Mouse (Mus musculus) neural tube, embryonic 13.5 days (tissue): ENCODE measurements around the gene Rxrb. TPM values are rescaled to one million over a fixed set of nuclear protein-coding genes. Genes with fewer than 3 reads are reported as not detected.

Source experiments
- ATAC-seq: fragments of 200-750 bp; cut with Nextera tagmentation; 2 replicates; pipeline ENCODE4 v1.8.0; 2017; ENCODE audit warnings: low read depth, mild to moderate bottlenecking, moderate TSS enrichment, moderate library complexity
- H3K27ac ChIP-seq: fragments of 300-500 bp; sonication (generic); replicated peaks from 2 replicates; pipeline ENCODE4 v1.5.1; 2015; ENCODE audit warnings: moderate library complexity, mild to moderate bottlenecking, inconsistent platforms
- H3K27me3 ChIP-seq: fragments of 300-500 bp; sonication (generic); 2 replicates; pipeline ENCODE4 v1.6.1; 2015; ENCODE audit warnings: mild to moderate bottlenecking, inconsistent platforms
- H3K36me3 ChIP-seq: fragments of 300-500 bp; sonication (generic); 2 replicates; pipeline ENCODE4 v1.6.1; 2015; ENCODE audit warnings: mild to moderate bottlenecking, inconsistent platforms
- H3K4me1 ChIP-seq: fragments of 300-500 bp; sonication (generic); replicated peaks from 2 replicates; pipeline ENCODE4 v1.6.1; 2015; ENCODE audit warnings: inconsistent platforms
- H3K4me2 ChIP-seq: fragments of 300-500 bp; sonication (generic); 2 replicates; pipeline ENCODE4 v1.6.1; 2015; ENCODE audit warnings: inconsistent platforms, mild to moderate bottlenecking, moderate library complexity
- H3K4me3 ChIP-seq: fragments of 300-500 bp; sonication (generic); 2 replicates; pipeline ENCODE4 v1.5.1; 2015; ENCODE audit warnings: mild to moderate bottlenecking, inconsistent platforms
- H3K9ac ChIP-seq: fragments of 300-500 bp; sonication (generic); 2 replicates; pipeline ENCODE4 v1.6.1; 2015; ENCODE audit warnings: moderate library complexity, mild to moderate bottlenecking, inconsistent platforms
- H3K9me3 ChIP-seq: fragments of 300-500 bp; sonication (generic); 2 replicates; pipeline ENCODE4 v1.6.1; 2016; ENCODE audit warnings: inconsistent platforms
- WGBS: fragments of 180-500 bp; shearing (Covaris S2); methylation state at CpG from one replicate; pipeline ENCODE4 v1.1.7; 2015; 5-methylcytosine and 5-hydroxymethylcytosine counted together
- polyA plus RNA-seq: library from polyadenylated mRNA; unstranded; fragments of >200 nt; fragmentation: Nextera tagmentation; extraction: Ambion mirVana; gene quantifications from 2 replicates; pipeline ENCODE4 v1.2.1, GENCODE M21; 2015

The Rxrb gene
- polyA plus RNA-seq, 1 experiment from 2014 or later: 57.5 TPM

DNA sequence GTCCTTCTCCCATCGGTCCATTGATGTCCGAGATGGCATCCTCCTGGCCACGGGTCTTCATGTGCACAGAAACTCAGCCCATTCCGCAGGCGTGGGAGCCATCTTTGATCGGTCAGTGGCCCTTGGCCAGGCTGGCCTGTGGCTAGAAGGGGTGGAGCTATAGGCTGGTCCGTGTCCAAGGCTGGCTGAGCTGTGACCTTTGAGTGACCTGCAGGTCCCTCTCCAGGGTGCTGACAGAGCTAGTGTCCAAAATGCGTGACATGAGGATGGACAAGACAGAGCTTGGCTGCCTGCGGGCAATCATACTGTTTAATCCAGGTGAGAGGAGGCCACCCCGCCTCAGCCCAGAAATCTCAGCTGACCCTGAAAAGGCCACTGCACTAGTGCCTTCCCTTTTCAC lies 5.0 kb downstream of the Rxrb start:
- WGBS: 70% methylated on average over 10 of the region's 10 CpGs
- Histone ChIP-seq H3K4me2 (no peak overlapping the region), H3K4me1 (peaks cover 62% of the 10 kb centered on the region), H3K9me3 (no peaks in the 10 kb centered on the region), H3K36me3 (peaks cover 47% of the 10 kb centered on the region), H3K27ac (no peak overlapping the region), H3K27me3 (no peaks in the 10 kb centered on the region), H3K4me3 (no peak overlapping the region), H3K9ac (no peak overlapping the region)
- ATAC-seq: no peak

- Histone ChIP-seq H3K27ac (no peak overlapping the region), H3K4me2 (no peak overlapping the region), H3K4me3 (no peak overlapping the region), H3K9ac (no peak overlapping the region; the same call in 1 of the 2 replicates), H3K4me1 (peaks cover 64% of the 10 kb centered on the region), H3K36me3 (peaks cover 47% of the 10 kb centered on the region), H3K27me3 (no peaks in the 10 kb centered on the region), H3K9me3 (no peaks in the 10 kb centered on the region)
- no peak for ATAC-seq
- 89% methylated on average over 7 of the region's 7 CpGs for WGBS
Measured at GRCm38 (mm10) chr17:34037241-34037640, 5.6 kb downstream of the Rxrb start.

GRCm38 (mm10) chr17:34038440-34038839 lies 6.8 kb downstream of the Rxrb start:
- 0 out of 2 replicates have a peak overlapping the region, but pooled peaks have one; percentile 18 for H3K27ac ChIP-seq
- H3K4me2 ChIP-seq: peak overlapping the region; percentile 62
- H3K9me3 ChIP-seq: no peaks in the 10 kb centered on the region
- H3K36me3 ChIP-seq: peaks cover 47% of the 10 kb centered on the region
- H3K9ac ChIP-seq: peak overlapping the region; percentile 67
- 10% methylated on average over 17 of the region's 21 CpGs for WGBS
- H3K4me1 ChIP-seq: peaks cover 52% of the 10 kb centered on the region
- peak; percentile 40 for ATAC-seq
- no peaks in the 10 kb centered on the region for H3K27me3 ChIP-seq
- H3K4me3 ChIP-seq: peak overlapping the region; percentile 28

GRCm38 (mm10) chr17:34038878-34039561 lies 7.4 kb downstream of the Rxrb start, which contains the start of gene Col11a2:
Gene Col11a2, plus strand, starts transcription at chr17:34039437.
- H3K4me2 ChIP-seq: peak within 1 kb of the TSS; percentile 62
- peak; percentile 75 for ATAC-seq
- peaks cover 46% of the 10 kb centered on the region for H3K4me1 ChIP-seq
- H3K4me3 ChIP-seq: peak within 1 kb of the TSS; percentile 28
- peak within 1 kb of the TSS; percentile 67 for H3K9ac ChIP-seq
- H3K27me3 ChIP-seq: no peaks in the 10 kb centered on the region
- 0 out of 2 replicates have a peak within 1 kb of the TSS, but pooled peaks have one; percentile 18 for H3K27ac ChIP-seq
- WGBS: 4% methylated on average over 28 of the region's 28 CpGs
- peaks cover 42% of the 10 kb centered on the region for H3K36me3 ChIP-seq
- H3K9me3 ChIP-seq: no peaks in the 10 kb centered on the region

GRCm38 (mm10) chr17:34039562-34040450 lies 8.2 kb downstream of the Rxrb start:
- H3K27me3 ChIP-seq: no peaks in the 10 kb centered on the region
- peaks cover 43% of the 10 kb centered on the region for H3K4me1 ChIP-seq
- 22% methylated on average over 17 of the region's 17 CpGs for WGBS
- H3K4me3 ChIP-seq: peak overlapping the region; percentile 28
- peak; percentile 8; the same call in 1 of the 2 replicates for ATAC-seq
- H3K36me3 ChIP-seq: peaks cover 34% of the 10 kb centered on the region
- H3K9me3 ChIP-seq: no peaks in the 10 kb centered on the region
- H3K9ac ChIP-seq: peak overlapping the region; percentile 67
- H3K4me2 ChIP-seq: peak overlapping the region; percentile 62
- H3K27ac ChIP-seq: no peak overlapping the region

GRCm38 (mm10) chr17:34045941-34046340 lies 14.3 kb downstream of the Rxrb start:
- Histone ChIP-seq H3K4me3 (no peak overlapping the region), H3K9ac (no peak overlapping the region), H3K27me3 (no peaks in the 10 kb centered on the region), H3K36me3 (peaks cover 11% of the 10 kb centered on the region), H3K4me1 (peaks cover 9% of the 10 kb centered on the region; the same call in 1 of the 2 replicates), H3K9me3 (no peaks in the 10 kb centered on the region; the same call in 1 of the 2 replicates), H3K27ac (no peak overlapping the region), H3K4me2 (no peak overlapping the region)
- WGBS: 79% methylated on average over 14 of the region's 14 CpGs
- ATAC-seq: no peak

DNA sequence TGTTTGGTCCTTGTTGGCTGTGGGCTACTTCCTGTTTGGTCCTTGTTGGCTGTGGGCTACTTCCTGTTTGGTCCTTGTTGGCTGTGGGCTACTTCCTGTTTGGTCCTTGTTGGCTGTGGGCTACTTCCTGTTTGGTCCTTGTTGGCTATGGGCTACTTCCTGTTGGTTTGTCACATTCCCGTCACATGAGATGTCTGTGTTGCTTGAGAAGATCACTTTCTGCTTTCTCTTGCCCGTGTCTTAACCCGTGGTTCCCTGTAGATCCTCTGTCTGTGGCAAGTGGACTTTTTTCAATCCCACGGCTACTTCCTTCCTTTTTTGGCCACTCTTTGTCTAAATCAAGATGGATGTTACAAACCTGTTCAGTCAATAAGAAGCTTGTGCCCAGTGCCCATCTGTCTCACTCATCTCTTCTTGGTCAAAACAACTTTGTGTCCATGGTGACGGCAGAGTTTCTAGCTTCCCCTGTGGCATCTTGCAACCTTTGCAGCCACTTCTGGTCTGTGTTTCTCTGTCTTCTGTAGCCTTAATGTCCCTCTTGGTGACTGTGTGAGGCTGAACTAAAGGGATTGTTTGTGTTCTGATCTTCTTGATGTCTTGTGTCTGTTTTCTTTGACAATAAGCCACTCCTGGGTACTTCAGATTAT lies 15.9 kb downstream of the Rxrb start:
- H3K9me3 ChIP-seq: no peaks in the 10 kb centered on the region; the same call in 1 of the 2 replicates
- H3K4me1 ChIP-seq: no peaks in the 10 kb centered on the region
- ATAC-seq: no peak
- no peak overlapping the region for H3K9ac ChIP-seq
- H3K27me3 ChIP-seq: no peaks in the 10 kb centered on the region
- no peak overlapping the region for H3K4me3 ChIP-seq
- H3K27ac ChIP-seq: no peak overlapping the region
- peaks cover 13% of the 10 kb centered on the region for H3K36me3 ChIP-seq
- 94% methylated on average over 5 of the region's 5 CpGs for WGBS
- H3K4me2 ChIP-seq: no peak overlapping the region

- Histone ChIP-seq H3K27ac (no peak overlapping the region), H3K4me1 (no peaks in the 10 kb centered on the region), H3K9ac (no peak overlapping the region), H3K4me3 (no peak overlapping the region), H3K27me3 (no peaks in the 10 kb centered on the region), H3K4me2 (no peak overlapping the region), H3K9me3 (no peaks in the 10 kb centered on the region), H3K36me3 (peaks cover 27% of the 10 kb centered on the region; the same call in 1 of the 2 replicates)
- no peak for ATAC-seq
- 82% methylated on average over 7 of the region's 7 CpGs for WGBS
Measured at GRCm38 (mm10) chr17:34057224-34057623, 25.6 kb downstream of the Rxrb start.

GRCm38 (mm10) chr17:34068864-34069263 lies 37.3 kb downstream of the Rxrb start:
- no peak overlapping the region for H3K4me2 ChIP-seq
- H3K4me1 ChIP-seq: no peaks in the 10 kb centered on the region
- H3K9me3 ChIP-seq: no peaks in the 10 kb centered on the region
- no peaks in the 10 kb centered on the region for H3K27me3 ChIP-seq
- no peak overlapping the region for H3K27ac ChIP-seq
- H3K4me3 ChIP-seq: no peak overlapping the region
- ATAC-seq: no peak
- no peak overlapping the region for H3K9ac ChIP-seq
- H3K36me3 ChIP-seq: peaks cover 10% of the 10 kb centered on the region; the same call in 1 of the 2 replicates
- WGBS: 53% methylated on average over 3 of the region's 3 CpGs

DNA sequence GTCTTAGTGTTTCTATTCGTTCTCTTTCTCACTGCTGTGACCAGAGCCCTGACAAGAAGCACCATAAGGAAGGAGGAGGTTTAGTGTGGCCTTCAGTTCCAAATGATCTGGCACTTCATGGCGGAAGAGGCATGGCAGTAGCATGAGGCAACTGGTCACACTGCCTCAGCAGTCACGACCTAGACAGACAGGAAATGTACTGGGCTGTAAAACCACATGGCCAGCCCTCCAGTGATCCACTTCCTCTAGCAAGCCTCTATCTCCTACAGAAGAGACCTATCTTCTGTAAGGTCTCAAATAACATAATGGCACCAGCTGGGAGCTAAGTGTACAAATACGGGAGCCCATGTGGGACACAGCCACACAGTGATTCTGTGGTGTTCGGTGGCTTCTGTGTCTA lies 40.5 kb downstream of the Rxrb start:
- WGBS: 71% methylated on average over 5 of the region's 5 CpGs
- no peaks in the 10 kb centered on the region for H3K9me3 ChIP-seq

DNA sequence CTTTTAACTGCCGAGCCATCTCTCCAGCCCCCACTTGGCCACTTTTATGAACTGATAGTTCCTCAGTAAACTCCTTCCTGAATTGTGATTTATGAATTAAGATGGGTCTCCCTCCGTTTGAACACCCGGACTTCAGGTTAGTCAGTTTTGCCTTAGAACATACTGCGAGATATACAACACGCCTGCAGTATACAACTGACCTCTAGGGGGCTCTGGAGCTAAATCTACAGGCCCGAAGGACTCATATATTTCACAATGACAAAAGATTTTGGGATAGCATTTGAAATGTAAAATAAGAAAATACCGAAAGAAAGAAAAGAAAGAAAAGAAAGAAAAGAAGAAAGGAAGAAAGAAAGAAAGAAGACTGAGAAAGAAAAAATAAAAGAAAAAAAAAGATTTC lies 43.7 kb downstream of the Rxrb start:
- ATAC-seq: no peak

More for the DNA sequence above, 40.5 kb downstream of the Rxrb start:
- H3K4me2 ChIP-seq: no peak overlapping the region
- H3K27me3 ChIP-seq: peaks cover 14% of the 10 kb centered on the region
- no peak overlapping the region for H3K27ac ChIP-seq
- no peak overlapping the region for H3K9ac ChIP-seq
- no peaks in the 10 kb centered on the region for H3K36me3 ChIP-seq
- no peaks in the 10 kb centered on the region for H3K4me1 ChIP-seq
- H3K4me3 ChIP-seq: no peak overlapping the region
- ATAC-seq: no peak

DNA sequence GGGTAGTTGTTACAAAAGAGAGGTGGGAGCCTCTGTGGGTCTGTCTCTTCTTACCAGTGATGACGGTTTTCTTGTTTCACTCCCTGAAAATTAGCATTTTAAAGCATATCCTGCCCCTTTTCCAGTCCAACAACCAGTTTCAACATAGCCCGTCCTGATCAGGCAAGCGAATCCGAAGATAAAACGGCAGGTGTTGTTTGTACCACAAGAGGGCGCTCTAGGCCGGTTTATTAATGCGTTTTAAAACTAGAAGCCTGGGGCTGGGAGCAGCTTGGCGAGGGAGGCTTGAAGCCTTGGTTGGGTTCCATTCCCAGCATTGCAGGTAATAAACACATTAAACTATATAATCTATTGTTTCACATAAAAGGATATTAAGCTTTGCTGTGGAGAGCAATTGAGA lies 45.9 kb downstream of the Rxrb start:
- Histone ChIP-seq H3K4me2 (no peak overlapping the region), H3K9ac (no peak overlapping the region), H3K27ac (no peak overlapping the region), H3K4me3 (no peak overlapping the region), H3K9me3 (no peaks in the 10 kb centered on the region), H3K36me3 (no peaks in the 10 kb centered on the region), H3K27me3 (peaks cover 17% of the 10 kb centered on the region), H3K4me1 (no peaks in the 10 kb centered on the region)
- WGBS: 2% methylated on average over 9 of the region's 9 CpGs
- ATAC-seq: no peak

More for the DNA sequence above, 43.7 kb downstream of the Rxrb start:
- no peak overlapping the region for H3K9ac ChIP-seq
- peaks cover 17% of the 10 kb centered on the region for H3K27me3 ChIP-seq
- no peak overlapping the region for H3K4me2 ChIP-seq
- WGBS: 47% methylated on average over 7 of the region's 7 CpGs
- no peak overlapping the region for H3K27ac ChIP-seq
- no peaks in the 10 kb centered on the region for H3K4me1 ChIP-seq
- no peaks in the 10 kb centered on the region for H3K9me3 ChIP-seq
- H3K36me3 ChIP-seq: no peaks in the 10 kb centered on the region
- no peak overlapping the region for H3K4me3 ChIP-seq
